Mouse (Mus musculus) CH12.LX (cell line): ENCODE results near the gene Rptor. TPM values are rescaled to one million over a fixed set of nuclear protein-coding genes. Genes with fewer than 3 reads are reported as not detected.

Experiments used
- DNase-seq: peaks from one replicate; pipeline ENCODE4 v3.0.0-alpha.2; 2013; ENCODE audit errors: extremely low read depth
- H3K27ac ChIP-seq: 2 replicates; pipeline ENCODE4 v1.5.1; 2012; ENCODE audit warnings: low read depth, mild to moderate bottlenecking, control low read depth, moderate library complexity; ENCODE audit not compliant: insufficient read depth
- H3K27me3 ChIP-seq: replicated peaks from 2 replicates; pipeline ENCODE3; 2012; ENCODE audit warnings: inconsistent platforms
- H3K36me3 ChIP-seq, 2 experiments: replicated peaks in 1 of 2; 2 replicates each; pipeline versions ENCODE3 to v1.6.1; 2012; ENCODE audit warnings: inconsistent platforms in 1 of 2, low read length in 1 of 2, mild to moderate bottlenecking in 1 of 2, mixed read lengths in 1 of 2, moderate library complexity in 1 of 2; ENCODE audit not compliant: control insufficient read depth in 1 of 2, insufficient read depth in 1 of 2
- H3K4me1 ChIP-seq, 2 experiments: 2 replicates each; pipeline ENCODE4 v1.6.1; 2012; ENCODE audit warnings: inconsistent platforms in 1 of 2, moderate library complexity in 1 of 2; ENCODE audit not compliant: insufficient read depth in 2 of 2, control insufficient read depth in 1 of 2
- H3K4me2 ChIP-seq: 2 replicates; pipeline ENCODE4 v1.6.1; 2012; ENCODE audit warnings: low read depth, mild to moderate bottlenecking, control low read depth; ENCODE audit not compliant: poor library complexity, insufficient read depth, severe bottlenecking
- H3K4me3 ChIP-seq, 3 experiments: fragments of 150-350 bp in 1 of 3; sonication (generic) in 1 of 3; replicated peaks in 1 of 3; 2 replicates each; pipeline versions ENCODE3 to v1.5.1; 2011 to 2012; ENCODE audit warnings: low read depth in 2 of 3, low read length in 2 of 3, mild to moderate bottlenecking in 2 of 3, moderate library complexity in 2 of 3, control low read depth in 1 of 3, improper control_type of control experiment in 1 of 3, inconsistent platforms in 1 of 3, mixed read lengths in 1 of 3; ENCODE audit not compliant: poor library complexity in 1 of 3
- H3K79me2 ChIP-seq: replicated peaks from 2 replicates; pipeline ENCODE4 v1.6.1; 2012; ENCODE audit warnings: mild to moderate bottlenecking, moderate library complexity; ENCODE audit not compliant: control insufficient read depth, poor library complexity, insufficient read depth, severe bottlenecking; ENCODE audit errors: extremely low read depth
- H3K9ac ChIP-seq: 2 replicates; pipeline ENCODE4 v1.6.1; 2012; ENCODE audit warnings: low read depth, mild to moderate bottlenecking, control low read depth, moderate library complexity; ENCODE audit not compliant: insufficient read depth
- H3K9me3 ChIP-seq: replicated peaks from 2 replicates; pipeline ENCODE3; 2012; ENCODE audit warnings: low read length, inconsistent platforms, mixed read lengths
- CHD1 ChIP-seq: IDR thresholded peaks from 2 replicates; pipeline ENCODE4 v1.6.1; 2012; ENCODE audit warnings: low read depth, low read length, improper control_type of control experiment, inconsistent platforms
- CHD2 ChIP-seq: IDR thresholded peaks from 2 replicates; pipeline ENCODE4 v1.6.1; 2011; ENCODE audit warnings: low read length, improper control_type of control experiment
- CTCF ChIP-seq, 2 experiments: IDR thresholded peaks in 1 of 2; conservative IDR thresholded peaks in 1 of 2; 2 replicates each; pipeline ENCODE4 v1.5.1; 2011 to 2012; ENCODE audit warnings: low read depth in 2 of 2, low read length in 2 of 2, improper control_type of control experiment in 1 of 2, inconsistent platforms in 1 of 2, mild to moderate bottlenecking in 1 of 2, moderate library complexity in 1 of 2
- EP300 ChIP-seq: IDR thresholded peaks from 2 replicates; pipeline ENCODE4 v1.6.1; 2011; ENCODE audit warnings: low read length, improper control_type of control experiment
- JUN ChIP-seq: IDR thresholded peaks from 2 replicates; pipeline ENCODE4 v1.6.1; 2011; ENCODE audit warnings: low read depth, mild to moderate bottlenecking, low read length, improper control_type of control experiment, moderate library complexity; ENCODE audit not compliant: insufficient read depth
- MAFK ChIP-seq: IDR thresholded peaks from 2 replicates; pipeline ENCODE4 v1.6.1; 2011; ENCODE audit warnings: low read length, improper control_type of control experiment; ENCODE audit not compliant: insufficient replicate concordance
- MAX ChIP-seq: IDR thresholded peaks from 2 replicates; pipeline ENCODE4 v1.6.1; 2011; ENCODE audit warnings: low read length, improper control_type of control experiment
- MEF2A ChIP-seq: IDR thresholded peaks from 2 replicates; pipeline ENCODE4 v1.6.1; 2014; ENCODE audit warnings: low read depth, mild to moderate bottlenecking, inconsistent platforms, low read length, improper control_type of control experiment, borderline replicate concordance
- MXI1 ChIP-seq: IDR thresholded peaks from 2 replicates; pipeline ENCODE4 v1.6.1; 2011; ENCODE audit warnings: mild to moderate bottlenecking, low read depth, low read length, improper control_type of control experiment
- NELFE ChIP-seq: IDR thresholded peaks from 2 replicates; pipeline ENCODE4 v1.6.1; 2011; ENCODE audit warnings: low read depth, low read length, improper control_type of control experiment
- NRF1 ChIP-seq: IDR thresholded peaks from 2 replicates; pipeline ENCODE4 v1.6.1; 2014; ENCODE audit warnings: low read depth, mild to moderate bottlenecking, inconsistent platforms, low read length, improper control_type of control experiment, moderate library complexity
- PAX5 ChIP-seq: IDR thresholded peaks from 2 replicates; pipeline ENCODE4 v1.6.1; 2012; ENCODE audit warnings: low read length, inconsistent platforms, mixed read lengths
- POLR2AphosphoS2 ChIP-seq: IDR thresholded peaks from 2 replicates; pipeline ENCODE4 v1.6.1; 2011; ENCODE audit warnings: low read depth, low read length, improper control_type of control experiment
- SIN3A ChIP-seq: IDR thresholded peaks from 2 replicates; pipeline ENCODE4 v1.6.1; 2012; ENCODE audit warnings: low read length, improper control_type of control experiment, inconsistent platforms
- SMC3 ChIP-seq: IDR thresholded peaks from 2 replicates; pipeline ENCODE4 v1.6.1; 2011; ENCODE audit warnings: low read depth, low read length, improper control_type of control experiment
- UBTF ChIP-seq: IDR thresholded peaks from 2 replicates; pipeline ENCODE4 v1.6.1; 2012; ENCODE audit warnings: low read depth, mild to moderate bottlenecking, inconsistent platforms, low read length, improper control_type of control experiment, moderate library complexity
- USF1 ChIP-seq: IDR thresholded peaks from 2 replicates; pipeline ENCODE4 v1.6.1; 2014; ENCODE audit warnings: low read depth, mild to moderate bottlenecking, inconsistent platforms, low read length, improper control_type of control experiment
- USF2 ChIP-seq: conservative IDR thresholded peaks from 2 replicates; pipeline ENCODE4 v1.6.1; 2011; ENCODE audit warnings: low read depth, low read length, improper control_type of control experiment
- ZC3H11A ChIP-seq: IDR thresholded peaks from 2 replicates; pipeline ENCODE4 v1.6.1; 2012; ENCODE audit warnings: low read depth, mild to moderate bottlenecking, inconsistent platforms, low read length, improper control_type of control experiment
- ZNF384 ChIP-seq: IDR thresholded peaks from 2 replicates; pipeline ENCODE4 v1.6.1; 2012; ENCODE audit warnings: low read depth, low read length, improper control_type of control experiment, inconsistent platforms
- dilution Hi-C: fragments of 300-500 bp; cut with MboI; formaldehyde crosslinking; loops from 2 replicates; pipeline ENCODE4 v1.14.3; 2020; ENCODE audit warnings: low sequenced_read_pairs; ENCODE audit not compliant: extremely low pct_unique_long_range_greater_than_20kb, extremely low pct_ligation_motif_present
- in situ Hi-C: fragments of 300-500 bp; cut with MboI; formaldehyde crosslinking; loops from 3 replicates; pipeline ENCODE4 v1.14.3; 2019; ENCODE audit warnings: low sequenced_read_pairs, low pct_ligation_motif_present, low pct_unique_long_range_greater_than_20kb, mixed read lengths
- polyA plus RNA-seq: library from polyadenylated mRNA; unstranded; fragments of >175 nt; gene quantifications from 2 replicates; pipeline ENCODE4 v1.2.1, GENCODE M21; 2012; ENCODE audit warnings: low read depth; ENCODE audit not compliant: insufficient read length
- total RNA-seq, 2 experiments: library from RNA; depleted of rRNA; stranded (reverse); fragments of 300-350 nt in 1 of 2; fragments of >200 nt in 1 of 2; gene quantifications; 2 replicates each; pipeline ENCODE4 v1.2.3; 2012 to 2014

The Rptor gene
- total and polyA plus RNA-seq, 3 experiments = 10.3 to 33.1 (median 26.7) TPM

DNA sequence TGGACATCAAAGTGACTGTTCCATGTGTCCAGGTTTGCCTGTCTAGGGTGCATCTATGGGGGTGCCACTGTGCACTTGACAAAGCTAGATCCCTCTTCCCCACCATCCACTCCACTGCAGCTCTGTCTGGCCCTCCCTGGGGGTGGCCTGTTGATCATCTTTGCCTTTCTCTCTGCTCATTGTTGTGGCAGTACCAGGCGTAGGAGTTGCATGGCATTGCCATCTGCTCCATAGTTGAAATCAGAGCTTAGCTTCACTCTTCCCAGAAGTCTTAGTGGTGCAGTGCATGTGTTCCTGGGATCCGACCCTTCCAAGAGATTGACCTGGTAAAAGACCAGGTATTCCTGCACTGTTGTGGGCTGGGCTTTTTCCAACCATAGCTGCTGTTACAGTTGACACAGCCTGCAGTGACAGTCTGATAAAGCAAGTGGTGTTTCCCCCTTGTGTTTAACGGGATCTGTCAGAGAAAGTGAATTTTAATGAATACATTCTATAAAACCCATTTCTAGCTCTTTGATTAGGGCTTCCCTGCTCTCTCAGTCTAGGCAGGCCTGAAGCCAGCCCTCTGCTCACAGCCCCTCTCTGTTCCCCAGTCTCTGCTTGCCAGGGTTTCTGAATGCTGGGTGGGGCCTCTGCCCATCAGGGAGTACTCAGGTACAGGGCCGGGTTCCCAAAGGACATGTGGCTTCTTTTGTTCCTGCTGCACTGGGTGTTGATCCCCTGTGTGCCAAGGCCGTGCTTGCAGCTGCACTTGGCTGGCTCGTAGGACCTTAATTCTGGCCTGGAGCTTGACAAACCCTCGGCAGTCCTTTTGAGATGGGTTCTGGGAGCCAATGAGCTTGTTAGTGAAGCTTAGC lies 136.5 kb downstream of the Rptor start:
- peaks cover 3 to 72% of the 10 kb centered on the region in 2 experiments for H3K36me3 ChIP-seq
- no peak overlapping the region for H3K4me2 ChIP-seq
- in situ Hi-C loops = no loop called here
- H3K9me3 ChIP-seq = no peaks in the 10 kb centered on the region
- TF ChIP-seq SIN3A = no peak
- no peak for TF ChIP-seq MAX
- no peak for TF ChIP-seq EP300
- TF ChIP-seq CHD1 = no peak
- TF ChIP-seq USF1 = no peak
- no peak for TF ChIP-seq CHD2
- no peak for TF ChIP-seq ZNF384
- no peak for TF ChIP-seq USF2
- no peak for TF ChIP-seq MAFK
- TF ChIP-seq ZC3H11A = no peak
- no peak for TF ChIP-seq MXI1
- TF ChIP-seq UBTF = no peak
- TF ChIP-seq PAX5 = no peak
- TF ChIP-seq JUN = no peak
- TF ChIP-seq CTCF (conservative IDR thresholded peaks at IDR 0.05 in 1 of 2, IDR thresholded peaks at IDR 0.05 in 1 of 2; ENCODE audit: low read depth in 2 of 2, low read length in 2 of 2) = no peak
- no peak for TF ChIP-seq NRF1
- no peak for TF ChIP-seq MEF2A
- TF ChIP-seq SMC3 = no peak
- peaks cover 0 to 43% of the 10 kb centered on the region in 2 experiments; a peak in 2 of 4 replicates for H3K4me1 ChIP-seq
- no peak for DNase-seq
- dilution Hi-C loops = no loop called here
- H3K27me3 ChIP-seq = no peaks in the 10 kb centered on the region
- H3K9ac ChIP-seq = no peak overlapping the region
- no peak overlapping the region for H3K4me3 ChIP-seq
- no peak overlapping the region for H3K27ac ChIP-seq
- no peaks in the 10 kb centered on the region for H3K79me2 ChIP-seq

DNA sequence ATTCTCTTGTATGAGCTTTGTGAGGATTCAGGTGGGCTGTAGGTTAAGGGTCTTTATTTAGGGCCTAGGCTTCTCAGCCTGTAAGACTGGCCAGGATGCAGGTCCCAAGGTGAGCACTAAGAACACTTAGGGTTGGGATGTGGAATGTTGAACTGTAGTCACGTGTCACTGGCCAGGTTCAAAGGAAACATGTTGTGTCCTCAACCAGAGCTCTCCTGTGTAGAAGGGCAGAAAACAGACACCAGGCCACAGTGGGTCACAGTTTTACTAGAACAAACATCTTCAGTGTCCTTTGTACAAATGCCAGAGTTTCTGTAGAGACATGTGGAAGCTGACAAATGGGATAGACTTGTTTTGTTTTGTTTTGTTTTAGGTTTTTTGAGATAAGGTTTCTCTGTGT lies 138.7 kb downstream of the Rptor start:
- Histone ChIP-seq H3K79me2 (no peaks in the 10 kb centered on the region), H3K4me1 (peaks cover 0 to 34% of the 10 kb centered on the region in 2 experiments; a peak in 2 of 4 replicates), H3K9ac (no peak overlapping the region), H3K27ac (no peak overlapping the region), H3K9me3 (no peaks in the 10 kb centered on the region), H3K4me2 (no peak overlapping the region), H3K27me3 (no peaks in the 10 kb centered on the region), H3K36me3 (peaks cover 9 to 81% of the 10 kb centered on the region in 2 experiments), H3K4me3 (no peak overlapping the region)
- no peak for TF ChIP-seq MXI1
- no peak for TF ChIP-seq JUN
- no peak for TF ChIP-seq NELFE
- no peak for TF ChIP-seq MAX
- TF ChIP-seq POLR2AphosphoS2 = no peak
- TF ChIP-seq SMC3 = no peak
- TF ChIP-seq ZNF384 = no peak
- dilution Hi-C loops (no loop called here), in situ Hi-C loops (no loop called here)
- DNase-seq = no peak
